Mouse (Mus musculus) myocyte (in vitro differentiated cells): Measurements from ENCODE around the gene Ms4a4b. TPM values are rescaled to one million over a fixed set of nuclear protein-coding genes. Genes with fewer than 3 reads are reported as not detected.
"Not testable (repeated sequence)": the region's sequence is repeated elsewhere in the genome, so short reads cannot be mapped to it uniquely, and the experiment has no call there.

Experiments used
- H3K27me3 ChIP-seq: one replicate; pipeline ENCODE4 v1.6.1; 2011; ENCODE audit not compliant: control insufficient read depth, insufficient read depth, insufficient read length
- H3K36me3 ChIP-seq: one replicate; pipeline ENCODE4 v1.6.1; 2011; ENCODE audit not compliant: control insufficient read depth, insufficient read depth
- H3K4me2 ChIP-seq: one replicate; pipeline ENCODE4 v1.6.1; 2011; ENCODE audit warnings: low read depth, control low read depth
- H3K4me3 ChIP-seq: one replicate; pipeline ENCODE4 v1.5.1; 2011; ENCODE audit warnings: mild to moderate bottlenecking, control low read depth, moderate library complexity
- H3K79me2 ChIP-seq: one replicate; pipeline ENCODE4 v1.6.1; 2011; ENCODE audit not compliant: control insufficient read depth, insufficient read depth
- H3ac ChIP-seq: one replicate; pipeline ENCODE4 v1.6.1; 2011; ENCODE audit not compliant: control insufficient read depth, insufficient read length
- CEBPB ChIP-seq: IDR thresholded peaks from 2 replicates; pipeline ENCODE4 v1.6.1; 2011; ENCODE audit warnings: mild to moderate bottlenecking, moderate library complexity; ENCODE audit not compliant: poor library complexity, insufficient read depth, severe bottlenecking
- E2F4 ChIP-seq: IDR thresholded peaks from one replicate; pipeline ENCODE4 v1.6.1; 2011; ENCODE audit warnings: mild to moderate bottlenecking, control low read depth, moderate library complexity; ENCODE audit not compliant: insufficient read depth
- MAX ChIP-seq: IDR thresholded peaks from one replicate; pipeline ENCODE4 v1.6.1; 2011; ENCODE audit warnings: low read depth, mild to moderate bottlenecking, control low read depth
- MYOD1 ChIP-seq, 3 experiments: IDR thresholded peaks; one replicate each; pipeline ENCODE4 v1.6.1; 2011; ENCODE audit warnings: control low read depth in 2 of 3, low read depth in 2 of 3, mild to moderate bottlenecking in 2 of 3, moderate library complexity in 1 of 3; ENCODE audit not compliant: insufficient read length in 2 of 3, control insufficient read depth in 1 of 3
- MYOG ChIP-seq, 3 experiments: IDR thresholded peaks; one replicate each; pipeline ENCODE4 v1.6.1; 2011; ENCODE audit warnings: control low read depth in 2 of 3, low read depth in 2 of 3, mild to moderate bottlenecking in 2 of 3; ENCODE audit not compliant: insufficient read length in 2 of 3, control insufficient read depth in 1 of 3, insufficient read depth in 1 of 3
- POLR2A ChIP-seq: IDR thresholded peaks from one replicate; pipeline ENCODE4 v1.6.1; 2011; ENCODE audit warnings: low read depth, mild to moderate bottlenecking, control low read depth, moderate library complexity; ENCODE audit not compliant: insufficient read length
- POLR2AphosphoS2 ChIP-seq: IDR thresholded peaks from one replicate; pipeline ENCODE4 v1.6.1; 2011; ENCODE audit warnings: low read depth, control low read depth; ENCODE audit not compliant: insufficient read length
- REST ChIP-seq: IDR thresholded peaks from one replicate; pipeline ENCODE4 v1.6.1; 2011; ENCODE audit warnings: mild to moderate bottlenecking, control low read depth, moderate library complexity; ENCODE audit not compliant: insufficient read depth, insufficient read length
- SRF ChIP-seq: IDR thresholded peaks from one replicate; pipeline ENCODE4 v1.6.1; 2011; ENCODE audit warnings: low read depth; ENCODE audit not compliant: control insufficient read depth, insufficient read length
- TCF12 ChIP-seq: IDR thresholded peaks from one replicate; pipeline ENCODE4 v1.6.1; 2011; ENCODE audit warnings: mild to moderate bottlenecking, control low read depth; ENCODE audit not compliant: poor library complexity, insufficient read depth, severe bottlenecking
- TCF3 ChIP-seq: IDR thresholded peaks from one replicate; pipeline ENCODE4 v1.6.1; 2011; ENCODE audit warnings: low read depth, control low read depth; ENCODE audit not compliant: insufficient read length
- USF1 ChIP-seq: IDR thresholded peaks from one replicate; pipeline ENCODE4 v1.6.1; 2011; ENCODE audit warnings: low read depth, mild to moderate bottlenecking, control low read depth, moderate library complexity
- polyA plus RNA-seq: library from polyadenylated mRNA; unstranded; fragments of >200 nt; fragmentation: generic; extraction: Trizol; gene quantifications from one replicate; pipeline ENCODE4 v1.2.1, GENCODE M21; 2012; ENCODE audit warnings: missing spikeins

The Ms4a4b gene
- polyA plus RNA-seq, 1 experiment, result not detected

GRCm38 (mm10) chr19:11443964-11444363 is 611 bp downstream of the Ms4a4b start:
- Histone ChIP-seq H3K79me2 (no peaks in the 10 kb centered on the region), H3K27me3 (no peaks in the 10 kb centered on the region), H3K4me3 (no peak overlapping the region), H3K36me3 (no peaks in the 10 kb centered on the region), H3ac (no peak overlapping the region), H3K4me2 (no peak overlapping the region)
- TF ChIP-seq SRF (no peak), E2F4 (no peak), POLR2AphosphoS2 (no peak), TCF12 (no peak), MYOG (IDR thresholded peaks at IDR 0.05; ENCODE audit: control insufficient read depth in 1 of 3, insufficient read depth in 1 of 3, insufficient read length in 2 of 3, low read depth in 2 of 3) (no peak), POLR2A (no peak), MYOD1 (IDR thresholded peaks at IDR 0.05; ENCODE audit: control insufficient read depth in 1 of 3, insufficient read length in 2 of 3, low read depth in 2 of 3) (no peak), USF1 (no peak), MAX (no peak)

- H3ac ChIP-seq, result no peak overlapping the region
- no peak overlapping the region for H3K4me2 ChIP-seq
- H3K4me3 ChIP-seq, result no peak overlapping the region
- no peaks in the 10 kb centered on the region for H3K79me2 ChIP-seq
- H3K27me3 ChIP-seq, result no peaks in the 10 kb centered on the region
- no peaks in the 10 kb centered on the region for H3K36me3 ChIP-seq
- TF ChIP-seq USF1 (no peak), MYOD1 (IDR thresholded peaks at IDR 0.05; ENCODE audit: control insufficient read depth in 1 of 3, insufficient read length in 2 of 3, low read depth in 2 of 3) (no peak), MYOG (IDR thresholded peaks at IDR 0.05; ENCODE audit: control insufficient read depth in 1 of 3, insufficient read depth in 1 of 3, insufficient read length in 2 of 3, low read depth in 2 of 3) (no peak), POLR2AphosphoS2 (no peak), SRF (no peak), TCF3 (no peak), CEBPB (no peak), MAX (no peak), TCF12 (no peak), POLR2A (no peak), E2F4 (no peak), REST (no peak)
These were observed 3.9 kb downstream of the Ms4a4b start for GRCm38 (mm10) chr19:11447238-11447637.

GRCm38 (mm10) chr19:11459041-11459440 is 15.7 kb downstream of the Ms4a4b start:
- H3K4me2 ChIP-seq, H3ac ChIP-seq, H3K27me3 ChIP-seq, H3K4me3 ChIP-seq, H3K36me3 ChIP-seq, H3K79me2 ChIP-seq: not testable (repeated sequence)

GRCm38 (mm10) chr19:11464795-11465194 is 21.4 kb downstream of the Ms4a4b start:
- not testable (repeated sequence) for H3ac ChIP-seq, H3K4me3 ChIP-seq, H3K79me2 ChIP-seq, H3K4me2 ChIP-seq, H3K36me3 ChIP-seq, H3K27me3 ChIP-seq

GRCm38 (mm10) chr19:11466471-11466870 is 23.1 kb downstream of the Ms4a4b start:
- H3ac ChIP-seq, result no peak overlapping the region
- H3K4me2 ChIP-seq, result no peak overlapping the region
- TF ChIP-seq POLR2A (no peak), MAX (no peak), USF1 (no peak), MYOG (IDR thresholded peaks at IDR 0.05; ENCODE audit: control insufficient read depth in 1 of 3, insufficient read depth in 1 of 3, insufficient read length in 2 of 3, low read depth in 2 of 3) (no peak), MYOD1 (IDR thresholded peaks at IDR 0.05; ENCODE audit: control insufficient read depth in 1 of 3, insufficient read length in 2 of 3, low read depth in 2 of 3) (no peak), REST (no peak), POLR2AphosphoS2 (no peak), TCF12 (no peak), SRF (no peak), TCF3 (no peak), CEBPB (no peak), E2F4 (no peak)
- no peaks in the 10 kb centered on the region for H3K36me3 ChIP-seq
- H3K27me3 ChIP-seq, result no peaks in the 10 kb centered on the region
- H3K79me2 ChIP-seq, result no peaks in the 10 kb centered on the region
- H3K4me3 ChIP-seq, result no peak overlapping the region

- H3ac ChIP-seq, result not testable (repeated sequence)
These were observed 25.0 kb downstream of the Ms4a4b start for GRCm38 (mm10) chr19:11468361-11468760.

GRCm38 (mm10) chr19:11469215-11469614 is 25.9 kb downstream of the Ms4a4b start, which contains the start of gene Ms4a6c:
Gene Ms4a6c (plus strand): TSS chr19:11469366.
- H3K4me2 ChIP-seq, H3K79me2 ChIP-seq, H3ac ChIP-seq, H3K36me3 ChIP-seq, H3K27me3 ChIP-seq, H3K4me3 ChIP-seq: not testable (repeated sequence)

More at GRCm38 (mm10) chr19:11468361-11468760, 25.0 kb downstream of the Ms4a4b start:
- not testable (repeated sequence) for H3K27me3 ChIP-seq, H3K79me2 ChIP-seq, H3K36me3 ChIP-seq, H3K4me3 ChIP-seq, H3K4me2 ChIP-seq
